Mouse (Mus musculus): ENCODE measurements around the gene Thtpa.

GRCm38 (mm10) chr14:55121947-55122346 is 27.4 kb downstream of the Thtpa start:
- TF ChIP-seq CTCF (IDR thresholded peaks at IDR 0.05; ENCODE audit: low read depth, low read length) (peak; percentile 98), POLR2A (IDR thresholded peaks at IDR 0.05; ENCODE audit: extremely low read depth, insufficient read depth, low read length) (no peak)
